ENCODE assay signal across 19 mouse cellular contexts in the genomic region with DNA sequence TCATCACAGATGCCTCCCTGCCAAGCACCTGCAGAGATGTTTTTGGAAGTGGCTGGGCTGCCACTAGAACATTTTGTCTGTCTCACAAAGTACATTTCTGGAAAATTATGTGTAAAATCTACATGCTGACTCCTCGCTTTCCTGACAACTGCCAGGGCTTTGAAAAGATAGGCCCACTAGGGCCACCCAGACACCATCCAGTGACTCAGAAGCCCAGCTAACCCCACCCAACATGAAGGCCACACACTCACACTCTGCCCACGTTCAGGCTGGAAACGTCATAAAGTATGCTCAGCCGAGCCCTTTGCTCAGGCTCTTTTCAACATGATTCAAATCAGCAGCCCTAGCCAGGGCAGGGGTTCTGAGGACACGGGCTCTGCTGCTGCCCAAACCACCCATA.
DNase-seq lines count a peak whose midpoint lies in the region; ATAC-seq and TF ChIP-seq lines count a peak whose summit lies in the region.
"Had no signal": no experiment of that assay in that cellular context is flagged by ENCODE, and none has a peak within 500 bp of the region (broad histone marks: within the 10 kb centered on the region; RNA-seq: fewer than 3 reads in every experiment).

No protein-coding gene starts in this region.

- H3K4me3 ChIP-seq in forebrain, embryonic 11.5 days (ENCODE audit: low read depth, low read length): no peak overlapping the region
- no peak overlapping the region for H3K4me3 ChIP-seq in forebrain, embryonic 14.5 days (ENCODE audit: low read depth, low read length)
- H3K4me3 ChIP-seq in layer of hippocampus, adult 2 months: no peak overlapping the region
- H3K4me3 ChIP-seq: embryonic facial prominence, embryonic 13.5 days; forebrain, embryonic 13.5 days; heart, adult 2 months; heart, embryonic 12.5 days; hindbrain, embryonic 15.5 days had no signal

- peak; percentile 35 for DNase-seq in forebrain, embryonic 11.5 days (ENCODE audit: low spot score)
- DNase-seq in forebrain, embryonic 14.5 days (ENCODE audit: low spot score): no peak
- DNase-seq in layer of hippocampus, adult 2 months (ENCODE audit: low spot score in 2 of 2): no peak
- DNase-seq in layer of hippocampus, postnatal 14 days (ENCODE audit: low spot score in 2 of 2): no peak
- DNase-seq in right cerebral cortex, adult 18-20 months: peak; percentile 73
- no peak for DNase-seq in right cerebral cortex, postnatal 14 days
- DNase-seq in kidney, adult 11 months: no peak
- DNase-seq: adrenal gland, postnatal 10 days; B cell, adult 2 months; cerebellum, adult 11-12 months; cerebellum, adult 9-10 months; gastrocnemius, postnatal 10 days; heart, adult 2 months had no signal

- H3K4me1 ChIP-seq in forebrain, embryonic 11.5 days (replicated peaks; ENCODE audit: control insufficient read depth, insufficient read depth, low read length): no peaks in the 10 kb centered on the region
- H3K4me1 ChIP-seq in forebrain, embryonic 14.5 days (ENCODE audit: control insufficient read depth, insufficient read depth, low read length): no peaks in the 10 kb centered on the region
- H3K4me1 ChIP-seq: embryonic facial prominence, embryonic 13.5 days; forebrain, embryonic 13.5 days; heart, embryonic 12.5 days; hindbrain, embryonic 15.5 days had no signal

- H3K27ac ChIP-seq in forebrain, embryonic 11.5 days (ENCODE audit: low read depth, low read length): no peak overlapping the region
- no peak overlapping the region for H3K27ac ChIP-seq in forebrain, embryonic 14.5 days (ENCODE audit: low read depth, low read length)
- peak overlapping the region; percentile 78 for H3K27ac ChIP-seq in layer of hippocampus, adult 2 months
- H3K27ac ChIP-seq: embryonic facial prominence, embryonic 13.5 days; forebrain, embryonic 13.5 days; heart, adult 2 months; hindbrain, embryonic 15.5 days had no signal

- H3K4me2 ChIP-seq in forebrain, embryonic 11.5 days (ENCODE audit: low read depth, low read length, severe bottlenecking): no peak overlapping the region
- no peak overlapping the region for H3K4me2 ChIP-seq in forebrain, embryonic 14.5 days (ENCODE audit: low read length)
- H3K4me2 ChIP-seq: embryonic facial prominence, embryonic 13.5 days; forebrain, embryonic 13.5 days; heart, embryonic 12.5 days; hindbrain, embryonic 15.5 days had no signal

- H3K36me3 ChIP-seq in forebrain, embryonic 11.5 days (ENCODE audit: control insufficient read depth, insufficient read depth, low read length): no peaks in the 10 kb centered on the region
- H3K36me3 ChIP-seq in forebrain, embryonic 14.5 days (ENCODE audit: control insufficient read depth, insufficient read depth, low read length): peaks cover 10% of the 10 kb centered on the region; the same call in 1 of the 2 replicates
- H3K36me3 ChIP-seq: embryonic facial prominence, embryonic 13.5 days; G1E; heart, embryonic 12.5 days had no signal

- no peak for TF ChIP-seq CTCF in layer of hippocampus, adult 2 months (conservative IDR thresholded peaks at IDR 0.05)

- 84% methylated on average over 5 of the region's 5 CpGs for WGBS in forebrain, embryonic 11.5 days
- WGBS in forebrain, embryonic 14.5 days: 86% methylated on average over 5 of the region's 5 CpGs

- H3K27me3 ChIP-seq in forebrain, embryonic 11.5 days (ENCODE audit: control insufficient read depth, insufficient read depth, low read length): no peaks in the 10 kb centered on the region
- H3K27me3 ChIP-seq in forebrain, embryonic 14.5 days (replicated peaks; ENCODE audit: control insufficient read depth, insufficient read depth, low read length): no peaks in the 10 kb centered on the region
- H3K27me3 ChIP-seq: embryonic facial prominence, embryonic 13.5 days; hindbrain, embryonic 15.5 days had no signal

- H3K9ac ChIP-seq in forebrain, embryonic 11.5 days (ENCODE audit: low read length): no peak overlapping the region
- no peak overlapping the region for H3K9ac ChIP-seq in forebrain, embryonic 14.5 days (ENCODE audit: low read length)
- H3K9ac ChIP-seq: embryonic facial prominence, embryonic 13.5 days; forebrain, embryonic 13.5 days; heart, embryonic 12.5 days; hindbrain, embryonic 15.5 days had no signal

- H3K9me3 ChIP-seq in forebrain, embryonic 11.5 days (ENCODE audit: control insufficient read depth, low read length): no peaks in the 10 kb centered on the region
- H3K9me3 ChIP-seq in forebrain, embryonic 14.5 days (replicated peaks; ENCODE audit: control insufficient read depth, low read length): no peaks in the 10 kb centered on the region
- H3K9me3 ChIP-seq: embryonic facial prominence, embryonic 13.5 days; forebrain, embryonic 13.5 days; G1E; hindbrain, embryonic 15.5 days had no signal

- no peak for ATAC-seq in forebrain, embryonic 11.5 days (replicated peaks; ENCODE audit: low FRiP score)
- ATAC-seq in forebrain, embryonic 14.5 days: no peak
- ATAC-seq: CD4-positive, CD25-positive, alpha-beta regulatory T cell, adult 4 months; forebrain, embryonic 13.5 days had no signal

Comparison
In these comparisons a context has a peak if more than half of its experiments do, and no peak if none do; other contexts are left out.
1. DNase-seq: peak in forebrain, embryonic 11.5 days (single experiment) and right cerebral cortex, adult 18-20 months (single experiment); none in forebrain, embryonic 14.5 days (single experiment), layer of hippocampus, adult 2 months (0 of 2), layer of hippocampus, postnatal 14 days (0 of 2), right cerebral cortex, postnatal 14 days (single experiment) and kidney, adult 11 months (single experiment).